Mouse (Mus musculus): ENCODE measurements around the gene Hecw2.

DNA sequence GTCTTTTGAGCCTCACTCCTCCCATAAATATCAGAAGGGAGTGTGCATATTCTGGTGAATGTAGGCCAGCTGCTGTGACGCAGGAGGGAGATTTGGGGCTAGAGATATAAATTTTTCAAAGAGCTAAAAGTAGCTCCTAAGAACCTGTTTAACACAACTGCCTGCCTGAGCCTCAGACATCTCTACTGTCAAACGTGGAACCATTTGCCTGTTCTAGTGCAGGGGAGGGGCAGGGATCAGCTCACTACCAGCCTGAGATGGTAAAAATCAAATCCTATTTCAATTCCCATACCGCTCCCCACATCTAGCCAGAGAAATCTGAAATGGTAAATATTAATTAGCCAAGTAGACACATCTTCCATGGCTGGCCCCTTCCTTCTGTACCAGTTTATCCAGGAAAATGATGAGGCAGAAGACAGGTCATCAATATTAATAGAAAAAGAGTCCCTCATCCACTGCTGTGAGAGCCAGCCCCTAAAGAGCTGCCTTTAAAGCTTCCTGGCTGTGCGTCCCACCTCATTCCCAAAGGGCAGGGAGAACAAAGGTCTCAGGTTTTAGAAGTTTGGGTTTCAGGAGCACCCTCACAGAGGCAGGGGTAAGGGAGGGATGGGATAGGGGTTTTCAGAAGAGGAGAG lies 61.0 kb downstream of the Hecw2 start:
- TF ChIP-seq POLR2A (IDR thresholded peaks at IDR 0.05; ENCODE audit: borderline replicate concordance, control insufficient read depth, low read depth, low read length) (no peak), CTCF (IDR thresholded peaks at IDR 0.05; ENCODE audit: control insufficient read depth, insufficient read depth, low read length) (no peak)
